Mouse (Mus musculus) c-Kit-positive CD71-positive TER-119-positive erythroid progenitor cells, embryonic 14.5 days (primary cell): ENCODE data around the gene Tstd3.
"Not testable (repeated sequence)": the region's sequence is repeated elsewhere in the genome, so short reads cannot be mapped to it uniquely, and the experiment has no call there.

ENCODE experiments used
- DNase-seq: peaks from one replicate; pipeline ENCODE4 v3.0.0-alpha.2; 2013; ENCODE audit warnings: low spot score

Gene Tstd3

GRCm38 (mm10) chr4:21745723-21746122 lies 21.3 kb downstream of the Tstd3 start:
- DNase-seq = no peak

- DNase-seq = not testable (repeated sequence)
These were observed 22.9 kb downstream of the Tstd3 start for GRCm38 (mm10) chr4:21744142-21744541.

GRCm38 (mm10) chr4:21739169-21739568 lies 27.8 kb downstream of the Tstd3 start:
- DNase-seq = no peak

GRCm38 (mm10) chr4:21727615-21728165 lies 39.3 kb downstream of the Tstd3 start, which contains the start of gene Ccnc:
TSS of gene Ccnc (plus strand) at chr4:21727701.
- peak; percentile 94 for DNase-seq

- DNase-seq = peak; percentile 71
These were observed 39.9 kb downstream of the Tstd3 start for GRCm38 (mm10) chr4:21726912-21727614.

GRCm38 (mm10) chr4:21722752-21723334 lies 44.2 kb downstream of the Tstd3 start:
- DNase-seq = no peak

- DNase-seq = peak; percentile 41
These were observed 54.9 kb downstream of the Tstd3 start for GRCm38 (mm10) chr4:21712147-21712546.
